Mouse (Mus musculus) kidney, adult 2 months (tissue): ENCODE results near the gene Prrx1. TPM values are rescaled to one million over a fixed set of nuclear protein-coding genes. Genes with fewer than 3 reads are reported as not detected.

ENCODE experiments used
- DNase-seq: peaks from one replicate; pipeline ENCODE4 v3.0.0; 2021
- H3K27ac ChIP-seq: fragments of 200-500 bp; 2 replicates; pipeline ENCODE4 v1.5.1; 2012; ENCODE audit warnings: low read depth, low read length, control low read depth, inconsistent platforms; ENCODE audit not compliant: insufficient read depth
- H3K27me3 ChIP-seq: fragments of 200-500 bp; replicated peaks from 2 replicates; pipeline ENCODE4 v1.6.1; 2012; ENCODE audit warnings: mild to moderate bottlenecking, moderate library complexity, low read length, inconsistent platforms; ENCODE audit not compliant: control insufficient read depth, insufficient read depth
- H3K36me3 ChIP-seq: fragments of 200-500 bp; 2 replicates; pipeline ENCODE4 v1.6.1; 2012; ENCODE audit warnings: mild to moderate bottlenecking, moderate library complexity, low read length, inconsistent platforms; ENCODE audit not compliant: control insufficient read depth, insufficient read depth
- H3K4me1 ChIP-seq: fragments of 200-500 bp; 2 replicates; pipeline ENCODE4 v1.6.1; 2011; ENCODE audit warnings: low read length; ENCODE audit not compliant: control insufficient read depth, insufficient read depth
- H3K4me3 ChIP-seq: fragments of 200-500 bp; 2 replicates; pipeline ENCODE4 v1.5.1; 2011; ENCODE audit warnings: mild to moderate bottlenecking, low read depth, low read length, control low read depth; ENCODE audit not compliant: insufficient read depth
- CTCF ChIP-seq: fragments of 200-500 bp; conservative IDR thresholded peaks from 2 replicates; pipeline ENCODE4 v1.5.1; 2011; ENCODE audit warnings: low read depth, mild to moderate bottlenecking, control low read depth, low read length, moderate library complexity, mixed read lengths; ENCODE audit not compliant: insufficient read depth, insufficient read length
- POLR2A ChIP-seq: fragments of 200-500 bp; IDR thresholded peaks from one replicate; pipeline ENCODE4 v1.6.1; 2011; ENCODE audit warnings: low read depth, low read length, control low read depth
- WGBS: fragments of 180-500 bp; shearing (Covaris S2); methylation state at CpG from one replicate; pipeline ENCODE4 v1.1.7; 2018; 5-methylcytosine and 5-hydroxymethylcytosine counted together
- polyA plus RNA-seq: library from polyadenylated mRNA; depleted of rRNA; stranded (reverse); fragments of >200 nt; gene quantifications from 2 replicates; pipeline ENCODE4 v1.2.3, GENCODE M21; 2012

The Prrx1 gene
- polyA plus RNA-seq, 1 experiment = 2.8 TPM

DNA sequence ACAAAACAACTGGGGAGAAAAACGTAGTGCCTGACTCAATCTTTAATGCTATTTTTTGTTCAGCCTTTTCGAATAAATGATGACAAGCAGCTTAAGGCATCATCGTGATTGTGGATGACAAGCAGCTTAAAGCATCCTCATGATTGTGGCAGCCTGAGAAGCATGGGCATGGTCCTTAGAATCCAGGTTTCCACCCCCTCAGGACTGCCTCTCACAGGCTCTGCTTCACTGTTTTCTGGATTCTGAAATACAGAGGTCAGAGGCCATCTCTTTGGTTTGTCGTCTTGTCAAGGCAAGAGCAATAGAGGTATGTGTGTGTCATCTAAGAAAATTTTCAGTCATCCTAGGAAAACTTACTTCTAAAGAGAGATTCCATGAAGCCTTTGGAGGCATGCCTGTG, 60.7 kb downstream of the Prrx1 start:
- 80% methylated on average over 4 of the region's 4 CpGs for WGBS
- Histone ChIP-seq H3K27ac (no peak overlapping the region), H3K4me3 (no peak overlapping the region), H3K36me3 (no peaks in the 10 kb centered on the region), H3K4me1 (no peaks in the 10 kb centered on the region), H3K27me3 (no peaks in the 10 kb centered on the region)
- no peak for DNase-seq
- TF ChIP-seq POLR2A (no peak), CTCF (no peak)

GRCm38 (mm10) chr1:163252331-163252730, 61.2 kb downstream of the Prrx1 start:
- no peak overlapping the region for H3K4me3 ChIP-seq
- no peak for DNase-seq
- TF ChIP-seq CTCF = no peak
- TF ChIP-seq POLR2A = no peak
- H3K4me1 ChIP-seq = no peaks in the 10 kb centered on the region
- H3K27ac ChIP-seq = no peak overlapping the region
- H3K27me3 ChIP-seq = no peaks in the 10 kb centered on the region
- WGBS = 68% methylated on average over 5 of the region's 5 CpGs
- no peaks in the 10 kb centered on the region for H3K36me3 ChIP-seq

GRCm38 (mm10) chr1:163251766-163252165, 61.7 kb downstream of the Prrx1 start:
- Histone ChIP-seq H3K36me3 (no peaks in the 10 kb centered on the region), H3K4me3 (no peak overlapping the region), H3K27ac (no peak overlapping the region), H3K4me1 (no peaks in the 10 kb centered on the region), H3K27me3 (no peaks in the 10 kb centered on the region)
- TF ChIP-seq CTCF (no peak), POLR2A (no peak)
- 58% methylated on average over 1 of the region's 1 CpGs for WGBS
- DNase-seq = no peak

GRCm38 (mm10) chr1:163238950-163239349, 74.6 kb downstream of the Prrx1 start:
- Histone ChIP-seq H3K27me3 (no peaks in the 10 kb centered on the region), H3K4me3 (no peak overlapping the region), H3K4me1 (no peaks in the 10 kb centered on the region), H3K27ac (no peak overlapping the region), H3K36me3 (no peaks in the 10 kb centered on the region)
- TF ChIP-seq CTCF = no peak
- TF ChIP-seq POLR2A = no peak
- no peak for DNase-seq
- WGBS = 59% methylated on average over 4 of the region's 4 CpGs

DNA sequence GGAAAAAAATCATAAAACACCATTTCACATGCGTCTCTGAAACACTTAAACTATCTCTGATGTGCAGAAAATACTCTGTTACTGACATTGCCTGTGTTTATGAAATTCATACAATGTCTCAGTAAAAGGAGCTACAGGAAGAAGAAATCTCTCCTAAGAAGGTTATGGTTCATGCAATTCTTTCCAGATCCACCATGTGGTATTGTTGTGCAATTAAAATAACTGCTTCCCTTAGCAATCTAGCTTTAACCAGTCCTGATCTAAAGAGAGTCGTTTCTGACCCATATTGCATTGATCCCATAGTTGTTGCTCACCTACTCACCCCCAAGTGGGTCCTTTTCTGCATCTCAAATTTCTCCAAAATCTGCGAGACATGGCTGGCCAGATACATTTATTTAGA, 82.3 kb downstream of the Prrx1 start:
- TF ChIP-seq POLR2A (no peak), CTCF (no peak)
- DNase-seq = no peak
- WGBS = 68% methylated on average over 3 of the region's 3 CpGs

GRCm38 (mm10) chr1:163226271-163226670, 87.2 kb downstream of the Prrx1 start:
- Histone ChIP-seq H3K27ac (no peak overlapping the region), H3K27me3 (no peaks in the 10 kb centered on the region), H3K4me3 (no peak overlapping the region), H3K4me1 (no peaks in the 10 kb centered on the region), H3K36me3 (no peaks in the 10 kb centered on the region)
- DNase-seq = no peak
- TF ChIP-seq POLR2A (no peak), CTCF (no peak)
- WGBS = 81% methylated on average over 4 of the region's 4 CpGs

More for the DNA sequence above, 82.3 kb downstream of the Prrx1 start:
- Histone ChIP-seq H3K36me3 (no peaks in the 10 kb centered on the region), H3K4me3 (no peak overlapping the region), H3K4me1 (no peaks in the 10 kb centered on the region), H3K27me3 (no peaks in the 10 kb centered on the region), H3K27ac (no peak overlapping the region)

DNA sequence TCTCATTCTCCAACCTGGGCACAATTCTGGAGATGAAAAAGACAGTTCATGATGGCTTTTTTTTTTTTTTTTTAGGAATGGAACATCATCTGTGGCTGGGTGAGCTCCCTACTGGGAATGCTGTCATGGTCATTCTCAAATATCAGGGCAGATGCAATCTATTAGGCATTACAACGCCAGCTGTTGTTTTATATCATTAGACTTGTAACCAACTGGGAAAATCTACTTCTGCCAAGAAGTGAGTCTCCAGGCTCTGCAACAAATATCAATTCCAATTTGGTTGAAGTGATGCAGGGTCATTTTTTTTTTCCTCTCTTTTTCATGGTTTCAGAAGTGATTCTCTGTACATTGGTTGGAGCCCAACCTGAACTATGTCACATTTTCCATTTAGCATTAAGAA, 91.7 kb downstream of the Prrx1 start:
- WGBS = 45% methylated on average over 1 of the region's 1 CpGs
- no peak overlapping the region for H3K4me3 ChIP-seq
- H3K27ac ChIP-seq = no peak overlapping the region
- no peaks in the 10 kb centered on the region for H3K36me3 ChIP-seq
- no peak for TF ChIP-seq CTCF
- TF ChIP-seq POLR2A = no peak
- no peaks in the 10 kb centered on the region for H3K4me1 ChIP-seq
- no peaks in the 10 kb centered on the region for H3K27me3 ChIP-seq
- DNase-seq = no peak
